Mouse (Mus musculus) brain, embryonic 14.5 days (tissue): ENCODE measurements around the gene Gm14569.

ENCODE experiments used
- CTCF ChIP-seq: fragments of 200-500 bp; IDR thresholded peaks from 2 replicates; pipeline ENCODE4 v1.5.1; 2012; ENCODE audit warnings: inconsistent platforms, mild to moderate bottlenecking, moderate library complexity, borderline replicate concordance; ENCODE audit not compliant: insufficient read depth, insufficient read length; ENCODE audit errors: extremely low read depth
- POLR2A ChIP-seq: fragments of 200-500 bp; IDR thresholded peaks from 2 replicates; pipeline ENCODE4 v1.6.1; 2012; ENCODE audit warnings: mild to moderate bottlenecking, inconsistent platforms, borderline replicate concordance; ENCODE audit not compliant: poor library complexity, insufficient read depth, insufficient read length, severe bottlenecking; ENCODE audit errors: extremely low read depth

GRCm38 (mm10) chrX:36456031-36456430, 35.6 kb downstream of the Gm14569 start:
- TF ChIP-seq CTCF (peak; percentile 60; the same call in 1 of the 2 replicates), POLR2A (no peak)
